Mouse (Mus musculus): ENCODE data around the gene Actn1.

Gene Actn1

GRCm38 (mm10) chr12:80181831-80182230 lies 78.3 kb downstream of the Actn1 start:
- no peak for DNase-seq

- DNase-seq: no peak
Observed at GRCm38 (mm10) chr12:80178035-80178434, 82.1 kb downstream of the Actn1 start.

- DNase-seq: no peak
Observed at GRCm38 (mm10) chr12:80168736-80169135, 91.4 kb downstream of the Actn1 start.

GRCm38 (mm10) chr12:80168178-80168686 lies 91.9 kb downstream of the Actn1 start:
- DNase-seq: peak; percentile 79 to 82

GRCm38 (mm10) chr12:80167321-80167720 lies 92.8 kb downstream of the Actn1 start:
- DNase-seq: no peak

GRCm38 (mm10) chr12:80166651-80167050 lies 93.5 kb downstream of the Actn1 start:
- no peak for DNase-seq

- DNase-seq: no peak
Observed at GRCm38 (mm10) chr12:80164526-80164925, 95.6 kb downstream of the Actn1 start.

- no peak for DNase-seq
Observed at GRCm38 (mm10) chr12:80162448-80162847, 97.7 kb downstream of the Actn1 start.

- no peak for DNase-seq
Observed at GRCm38 (mm10) chr12:80157675-80158074, 102.5 kb downstream of the Actn1 start.

- peak; percentile 36 to 54 for DNase-seq
Observed at GRCm38 (mm10) chr12:80153687-80154326, 106.4 kb downstream of the Actn1 start.

- no peak for DNase-seq
Observed at GRCm38 (mm10) chr12:80153078-80153477, 107.1 kb downstream of the Actn1 start.

GRCm38 (mm10) chr12:80151821-80152220 lies 108.3 kb downstream of the Actn1 start:
- no peak for DNase-seq

GRCm38 (mm10) chr12:80150624-80151023 lies 109.5 kb downstream of the Actn1 start:
- DNase-seq: peak; percentile 51 to 52

GRCm38 (mm10) chr12:80147563-80148214 lies 112.5 kb downstream of the Actn1 start:
- no peak for DNase-seq

GRCm38 (mm10) chr12:80146227-80147223 lies 113.6 kb downstream of the Actn1 start:
- peak; percentile 72 for DNase-seq

- DNase-seq: no peak
Observed at GRCm38 (mm10) chr12:80145365-80145764, 114.8 kb downstream of the Actn1 start.

GRCm38 (mm10) chr12:80144846-80145245 lies 115.3 kb downstream of the Actn1 start:
- DNase-seq: no peak

GRCm38 (mm10) chr12:80141470-80141869 lies 118.7 kb downstream of the Actn1 start:
- peak; percentile 44 to 55 for DNase-seq

- no peak for DNase-seq
Observed at GRCm38 (mm10) chr12:80141011-80141410, 119.2 kb downstream of the Actn1 start.

GRCm38 (mm10) chr12:80137744-80138143 lies 122.4 kb downstream of the Actn1 start:
- DNase-seq: no peak

GRCm38 (mm10) chr12:80137246-80137645 lies 122.9 kb downstream of the Actn1 start:
- no peak for DNase-seq

GRCm38 (mm10) chr12:80136264-80136930 lies 123.8 kb downstream of the Actn1 start:
- peak; percentile 58 to 79 for DNase-seq

All from lung, adult 18-20 months (tissue).